Mouse (Mus musculus) intestine, embryonic 15.5 days (tissue): ENCODE results near the gene Dtymk. TPM values are rescaled to one million over a fixed set of nuclear protein-coding genes. Genes with fewer than 3 reads are reported as not detected.

Source experiments
- ATAC-seq: fragments of 200-750 bp; cut with Nextera tagmentation; 2 replicates; pipeline ENCODE4 v1.8.0; 2017; ENCODE audit warnings: moderate TSS enrichment, moderate library complexity
- H3K27ac ChIP-seq: fragments of 300-500 bp; sonication (generic); 2 replicates; pipeline ENCODE4 v1.5.1; 2015; ENCODE audit warnings: mild to moderate bottlenecking, inconsistent platforms
- H3K27me3 ChIP-seq: fragments of 300-500 bp; sonication (generic); replicated peaks from 2 replicates; pipeline ENCODE4 v1.6.1; 2015; ENCODE audit warnings: inconsistent platforms
- H3K36me3 ChIP-seq: fragments of 300-500 bp; sonication (generic); 2 replicates; pipeline ENCODE4 v1.6.1; 2015; ENCODE audit warnings: inconsistent platforms
- H3K4me1 ChIP-seq: fragments of 300-500 bp; sonication (generic); replicated peaks from 2 replicates; pipeline ENCODE4 v1.6.1; 2015; ENCODE audit warnings: inconsistent platforms
- H3K4me2 ChIP-seq: fragments of 300-500 bp; sonication (generic); replicated peaks from 2 replicates; pipeline ENCODE4 v1.6.1; 2015; ENCODE audit warnings: mild to moderate bottlenecking, inconsistent platforms
- H3K4me3 ChIP-seq: fragments of 300-500 bp; sonication (generic); replicated peaks from 2 replicates; pipeline ENCODE4 v1.5.1; 2015; ENCODE audit warnings: inconsistent platforms
- H3K9ac ChIP-seq: fragments of 300-500 bp; sonication (generic); 2 replicates; pipeline ENCODE4 v1.6.1; 2015; ENCODE audit warnings: inconsistent platforms
- H3K9me3 ChIP-seq: fragments of 300-500 bp; sonication (generic); 2 replicates; pipeline ENCODE4 v1.6.1; 2016; ENCODE audit warnings: inconsistent platforms
- WGBS: fragments of 180-500 bp; shearing (Covaris S2); methylation state at CpG from one replicate; pipeline ENCODE4 v1.1.7; 2015; 5-methylcytosine and 5-hydroxymethylcytosine counted together
- polyA plus RNA-seq: library from polyadenylated mRNA; unstranded; fragments of >200 nt; fragmentation: Nextera tagmentation; extraction: Ambion mirVana; gene quantifications from 2 replicates; pipeline ENCODE4 v1.2.1, GENCODE M21; 2015

Dtymk gene
- polyA plus RNA-seq, 1 experiment from 2014 or later = 226 TPM

DNA sequence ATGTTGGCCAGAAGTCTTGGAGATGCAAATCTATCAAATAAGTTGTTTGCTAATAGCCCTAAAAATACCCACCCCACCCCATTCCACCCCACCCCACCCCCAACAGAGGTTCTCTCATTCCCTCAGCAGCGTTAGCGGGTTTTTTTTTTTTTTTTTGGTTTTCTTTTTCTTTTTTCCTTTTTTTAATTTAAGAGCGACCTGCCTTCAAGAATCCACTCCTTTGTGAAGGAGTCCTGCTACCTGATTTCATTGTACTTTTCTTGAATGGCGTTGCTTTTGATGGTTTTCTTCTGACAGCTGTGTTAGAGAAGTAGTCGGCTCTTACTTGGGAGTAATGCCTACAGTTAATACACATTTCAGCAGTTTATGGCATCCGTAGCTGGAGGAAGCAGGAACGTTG lies 46.1 kb downstream of the Dtymk start:
- peak overlapping the region; percentile 97 for H3K4me3 ChIP-seq
- WGBS = 19% methylated on average over 7 of the region's 7 CpGs
- ATAC-seq = no peak

DNA sequence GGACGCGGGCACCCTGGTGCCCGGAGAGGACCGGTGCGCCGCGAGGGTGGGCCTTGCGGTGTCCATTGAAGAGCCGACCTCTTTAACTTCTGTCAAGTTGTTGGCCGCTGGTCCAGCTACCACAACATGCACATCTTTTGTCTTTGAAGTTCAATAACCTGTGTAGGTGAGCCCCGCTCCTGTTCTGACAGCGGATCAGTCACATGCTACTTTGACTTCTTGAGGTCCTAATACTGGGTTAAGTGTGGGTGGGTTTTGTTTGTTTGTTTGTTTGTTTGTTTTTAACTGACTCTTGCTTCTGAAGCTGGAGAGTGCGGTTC lies 46.5 kb downstream of the Dtymk start:
- H3K36me3 ChIP-seq = peaks cover under 1% of the 10 kb centered on the region; the same call in 1 of the 2 replicates
- no peaks in the 10 kb centered on the region; the same call in none of the 2 replicates for H3K4me1 ChIP-seq
- H3K27me3 ChIP-seq = no peaks in the 10 kb centered on the region
- H3K9me3 ChIP-seq = no peaks in the 10 kb centered on the region
- 0% methylated on average over 13 of the region's 13 CpGs for WGBS
- peak overlapping the region; percentile 97 for H3K4me3 ChIP-seq
- no peak for ATAC-seq
- peak overlapping the region; percentile 88 for H3K27ac ChIP-seq
- peak overlapping the region; percentile 85 for H3K4me2 ChIP-seq
- peak overlapping the region; percentile 71 for H3K9ac ChIP-seq

More for the DNA sequence above, 46.1 kb downstream of the Dtymk start:
- Histone ChIP-seq H3K9me3 (no peaks in the 10 kb centered on the region), H3K4me2 (peak overlapping the region; percentile 85), H3K27ac (no peak overlapping the region), H3K9ac (no peak overlapping the region; the same call in 1 of the 2 replicates), H3K27me3 (no peaks in the 10 kb centered on the region), H3K4me1 (no peaks in the 10 kb centered on the region; the same call in none of the 2 replicates), H3K36me3 (no peaks in the 10 kb centered on the region)

DNA sequence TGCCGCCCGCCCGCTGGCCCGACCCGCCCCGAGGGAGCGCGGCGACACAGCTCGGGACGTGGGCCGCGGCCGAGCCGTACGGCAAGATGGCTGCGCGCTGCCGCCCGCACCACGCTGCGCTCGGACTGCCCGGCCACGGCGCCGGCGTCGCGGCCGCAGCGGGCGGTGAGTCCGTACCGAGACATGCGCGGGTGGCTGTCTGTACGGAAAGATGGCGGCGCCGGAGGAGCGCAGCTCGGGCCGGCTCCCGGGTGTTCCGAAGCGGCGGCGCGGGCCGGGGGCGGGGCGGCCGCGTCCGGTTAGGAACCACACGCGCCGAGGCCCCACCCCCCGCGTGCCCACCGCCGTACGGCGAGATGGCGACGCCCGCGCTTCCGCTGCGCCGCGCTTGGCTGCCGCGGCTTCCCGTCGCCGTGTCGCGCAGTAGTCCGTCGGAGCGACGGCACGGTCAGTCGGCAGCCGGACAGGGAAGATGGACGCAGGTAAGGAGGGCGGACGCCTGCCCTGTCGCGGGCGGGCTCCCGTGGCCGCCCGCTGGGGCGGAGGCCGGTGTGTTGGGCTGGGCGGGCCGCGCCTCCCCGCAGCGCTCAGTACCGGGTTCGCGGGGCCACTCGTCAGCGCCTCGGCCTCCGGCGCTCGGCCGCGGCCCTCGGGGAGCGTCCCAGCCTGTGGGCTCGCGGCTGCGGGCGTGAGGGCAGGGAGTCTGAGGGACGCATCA lies 47.0 kb downstream of the Dtymk start, which contains the start of gene Thap4:
Gene Thap4, minus strand, starts transcription at position 292 of the 718 bp plus-strand sequence.
- peak within 1 kb of the TSS; percentile 88 for H3K27ac ChIP-seq
- H3K9ac ChIP-seq = peak within 1 kb of the TSS; percentile 71
- peak within 1 kb of the TSS; percentile 97 for H3K4me3 ChIP-seq
- peak; percentile 94 for ATAC-seq
- H3K27me3 ChIP-seq = no peaks in the 10 kb centered on the region
- WGBS = under 1% methylated on average over 115 of the region's 121 CpGs
- H3K36me3 ChIP-seq = peaks cover 6% of the 10 kb centered on the region; the same call in 1 of the 2 replicates
- H3K4me1 ChIP-seq = no peaks in the 10 kb centered on the region; the same call in none of the 2 replicates
- H3K9me3 ChIP-seq = no peaks in the 10 kb centered on the region
- H3K4me2 ChIP-seq = peak within 1 kb of the TSS; percentile 85

DNA sequence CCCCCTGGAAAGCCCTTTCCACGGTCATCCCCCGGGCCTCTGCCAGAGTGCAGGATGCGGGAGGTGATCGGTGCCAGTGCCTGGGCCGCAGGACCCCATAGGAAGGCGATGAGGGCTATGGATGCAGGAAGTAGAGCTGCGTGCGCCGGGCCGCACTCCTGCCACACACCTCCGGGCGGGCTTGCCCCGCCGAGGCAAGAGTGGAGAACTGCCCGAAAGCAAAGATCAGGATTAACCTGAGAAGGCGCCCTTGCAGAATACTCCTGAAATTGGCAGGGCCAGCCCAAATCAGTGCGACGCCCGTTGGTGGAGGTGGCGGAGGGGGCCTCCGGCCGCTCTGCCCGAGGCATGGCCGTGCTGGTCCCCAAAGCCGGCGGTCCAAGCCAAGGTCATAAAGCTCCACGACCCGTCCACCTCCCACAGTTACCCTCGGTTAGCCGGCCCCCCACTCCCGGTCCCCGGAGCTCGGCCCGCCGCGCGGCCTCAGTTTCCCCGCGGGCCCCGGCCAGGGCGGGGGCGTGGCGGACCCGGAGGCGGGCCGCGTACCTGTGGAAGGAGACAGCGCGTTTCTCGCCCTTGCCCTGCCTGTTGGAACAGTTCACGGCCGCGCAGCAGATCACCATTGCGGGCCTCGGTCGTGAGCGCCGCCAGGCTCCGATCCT lies 47.7 kb downstream of the Dtymk start:
- Histone ChIP-seq H3K27me3 (no peaks in the 10 kb centered on the region), H3K4me2 (peak overlapping the region; percentile 85), H3K36me3 (peaks cover 10% of the 10 kb centered on the region; the same call in 1 of the 2 replicates), H3K9me3 (no peaks in the 10 kb centered on the region), H3K4me3 (peak overlapping the region; percentile 97), H3K4me1 (no peaks in the 10 kb centered on the region; the same call in none of the 2 replicates), H3K27ac (peak overlapping the region; percentile 88), H3K9ac (peak overlapping the region; percentile 71)
- WGBS = under 1% methylated on average over 59 of the region's 59 CpGs
- ATAC-seq = peak; percentile 62

DNA sequence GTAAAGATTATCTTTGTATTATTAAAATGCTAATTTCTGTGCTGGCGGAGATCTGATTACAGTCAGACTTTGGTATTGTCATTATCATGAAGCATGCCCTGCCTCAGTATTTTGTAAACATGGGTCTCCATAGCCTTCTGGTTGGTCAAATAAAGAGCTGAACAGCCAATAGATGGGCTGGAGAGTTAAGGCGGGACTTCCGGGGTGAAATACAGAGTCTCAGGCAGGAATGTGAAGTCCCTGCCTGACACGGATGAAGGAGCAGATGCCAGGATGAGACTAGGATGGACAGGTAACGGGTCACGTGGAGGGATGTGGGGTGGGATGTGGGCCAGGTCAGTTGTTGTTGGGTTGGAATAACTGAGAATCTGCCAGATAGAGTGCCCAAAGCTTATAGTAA lies 50.4 kb downstream of the Dtymk start, which contains the start of gene Atg4b:
Gene Atg4b, plus strand, starts transcription at position 211 of the 400 bp plus-strand sequence.
- no peak within 1 kb of the TSS for H3K4me2 ChIP-seq
- no peak within 1 kb of the TSS for H3K4me3 ChIP-seq
- 87% methylated on average over 6 of the region's 6 CpGs for WGBS
- H3K36me3 ChIP-seq = peaks cover 10% of the 10 kb centered on the region; the same call in 1 of the 2 replicates
- ATAC-seq = no peak
- H3K27me3 ChIP-seq = no peaks in the 10 kb centered on the region
- H3K4me1 ChIP-seq = no peaks in the 10 kb centered on the region; the same call in none of the 2 replicates
- H3K27ac ChIP-seq = no peak within 1 kb of the TSS
- no peaks in the 10 kb centered on the region for H3K9me3 ChIP-seq
- no peak within 1 kb of the TSS for H3K9ac ChIP-seq

DNA sequence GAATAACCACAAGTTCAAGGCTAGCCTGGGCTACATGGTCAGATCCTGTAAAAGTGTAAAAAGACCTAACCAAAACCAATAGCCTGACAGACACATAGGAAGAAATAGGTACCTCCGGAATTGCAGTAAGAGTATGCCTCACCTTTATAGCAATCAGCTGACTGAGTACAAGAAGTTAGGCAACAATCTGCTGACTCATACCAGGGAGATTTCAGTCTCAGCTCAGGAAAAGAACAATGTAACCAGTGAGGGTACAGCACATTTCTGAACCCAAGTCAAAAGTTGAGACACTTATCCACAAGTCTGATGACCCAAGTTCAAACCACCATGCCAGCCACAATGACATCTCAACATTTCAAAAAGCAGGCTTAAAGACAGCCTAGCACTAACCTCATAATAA lies 53.2 kb downstream of the Dtymk start:
- Histone ChIP-seq H3K4me1 (no peaks in the 10 kb centered on the region; the same call in 1 of the 2 replicates), H3K9ac (no peak overlapping the region), H3K36me3 (peaks cover 10% of the 10 kb centered on the region; the same call in 1 of the 2 replicates), H3K27ac (no peak overlapping the region), H3K4me3 (no peak overlapping the region), H3K27me3 (no peaks in the 10 kb centered on the region), H3K4me2 (no peak overlapping the region), H3K9me3 (no peaks in the 10 kb centered on the region)
- WGBS = 83% methylated on average over 1 of the region's 1 CpGs
- ATAC-seq = peak; percentile 52; the same call in 1 of the 2 replicates

DNA sequence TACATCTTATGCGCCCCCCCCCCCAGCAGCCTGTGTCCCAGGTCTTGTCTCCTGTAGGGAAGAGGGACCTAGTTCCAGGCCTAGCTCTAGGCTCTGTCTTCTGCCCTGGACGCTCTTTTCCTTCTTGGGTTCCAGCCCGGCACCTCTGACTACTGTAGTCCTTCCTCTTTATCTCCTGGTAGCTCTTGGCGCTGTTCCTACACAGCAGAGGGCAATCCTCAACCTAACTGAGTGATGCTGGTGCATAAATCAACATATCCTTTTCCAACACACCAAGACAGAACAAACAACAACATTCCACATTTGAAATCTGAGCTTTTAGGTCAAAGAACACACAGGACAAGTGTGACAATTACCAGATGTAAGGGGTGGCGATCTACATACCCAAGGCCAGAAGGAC lies 55.6 kb downstream of the Dtymk start:
- no peaks in the 10 kb centered on the region for H3K27me3 ChIP-seq
- H3K9ac ChIP-seq = no peak overlapping the region
- WGBS = 83% methylated on average over 5 of the region's 5 CpGs
- H3K4me2 ChIP-seq = no peak overlapping the region
- H3K9me3 ChIP-seq = no peaks in the 10 kb centered on the region
- H3K4me1 ChIP-seq = no peaks in the 10 kb centered on the region
- no peak overlapping the region for H3K27ac ChIP-seq
- no peak overlapping the region for H3K4me3 ChIP-seq
- no peak for ATAC-seq
- H3K36me3 ChIP-seq = peaks cover 10% of the 10 kb centered on the region; the same call in 1 of the 2 replicates

DNA sequence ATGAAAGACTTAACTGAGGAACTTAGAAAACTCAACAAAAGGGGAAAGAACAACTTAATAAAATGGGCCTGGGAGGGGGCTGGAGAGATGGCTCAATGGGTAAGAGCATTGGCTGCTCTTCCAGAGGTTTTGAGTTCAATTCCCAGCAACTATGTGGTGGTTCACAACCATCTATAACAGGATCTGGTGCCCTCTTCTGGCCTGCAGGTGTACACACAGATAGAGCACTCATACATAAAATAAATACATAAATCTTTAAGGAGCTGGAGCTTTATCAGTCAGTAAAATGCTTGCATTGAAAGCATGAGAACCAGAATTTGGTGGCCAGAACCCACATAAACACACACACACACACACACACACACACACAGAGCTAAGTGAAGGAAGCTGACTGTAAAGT lies 58.8 kb downstream of the Dtymk start:
- Histone ChIP-seq H3K9ac (no peak overlapping the region), H3K27me3 (no peaks in the 10 kb centered on the region), H3K4me1 (no peaks in the 10 kb centered on the region), H3K9me3 (no peaks in the 10 kb centered on the region), H3K36me3 (no peaks in the 10 kb centered on the region), H3K27ac (no peak overlapping the region), H3K4me3 (no peak overlapping the region), H3K4me2 (no peak overlapping the region)
- no peak for ATAC-seq

Other genes with a start within 250 kb of the Dtymk start
- 143 and 174 TPM in 2 replicates for gene Stk25, start 143.3 kb downstream of the Dtymk start, polyA plus RNA-seq
- 48.3 and 54.9 TPM in 2 replicates for gene Bok, start 116.3 kb downstream of the Dtymk start, polyA plus RNA-seq
- 69.4 and 79.8 TPM in 2 replicates for gene Atg4b, start 50.4 kb downstream of the Dtymk start, polyA plus RNA-seq
- gene Thap4, start 47.1 kb downstream of the Dtymk start, polyA plus RNA-seq = 70.0 and 70.9 TPM in 2 replicates
- 16.8 and 17.6 TPM in 2 replicates for gene Ing5, start 2.0 kb upstream of the Dtymk start, polyA plus RNA-seq
- 14.0 and 14.1 TPM in 2 replicates for gene D2hgdh, start 23.0 kb upstream of the Dtymk start, polyA plus RNA-seq
- gene Gal3st2, start 59.4 kb upstream of the Dtymk start, polyA plus RNA-seq = 0.05 and 0.44 TPM in 2 replicates
- gene Gal3st2b, start 116.4 kb upstream of the Dtymk start, polyA plus RNA-seq = 0.16 TPM in 1 of 2 replicates, not detected in the other
- gene Gal3st2c, start 188.6 kb upstream of the Dtymk start, polyA plus RNA-seq = 0.03 and 0.04 TPM in 2 replicates
- not detected in 2 replicates for gene Neu4, start 218.5 kb upstream of the Dtymk start, polyA plus RNA-seq